Mouse (Mus musculus) limb, embryonic 13.5 days (tissue): ENCODE results near the gene Tenm2. TPM values are rescaled to one million over a fixed set of nuclear protein-coding genes. Genes with fewer than 3 reads are reported as not detected.

ENCODE experiments used
- ATAC-seq: fragments of 200-750 bp; cut with Nextera tagmentation; 2 replicates; pipeline ENCODE4 v1.8.0; 2017; ENCODE audit warnings: low read depth, moderate number of reproducible peaks, moderate TSS enrichment; ENCODE audit not compliant: low FRiP score
- H3K27ac ChIP-seq: fragments of 300-500 bp; sonication (generic); 2 replicates; pipeline ENCODE4 v1.5.1; 2015; ENCODE audit warnings: inconsistent platforms, mild to moderate bottlenecking, moderate library complexity
- H3K27me3 ChIP-seq: fragments of 300-500 bp; sonication (generic); 2 replicates; pipeline ENCODE4 v1.6.1; 2015; ENCODE audit warnings: mild to moderate bottlenecking, inconsistent platforms
- H3K36me3 ChIP-seq: fragments of 300-500 bp; sonication (generic); 2 replicates; pipeline ENCODE4 v1.6.1; 2015; ENCODE audit warnings: inconsistent platforms, mild to moderate bottlenecking, moderate library complexity
- H3K4me1 ChIP-seq: fragments of 300-500 bp; sonication (generic); 2 replicates; pipeline ENCODE4 v1.6.1; 2015; ENCODE audit warnings: inconsistent platforms
- H3K4me2 ChIP-seq: fragments of 300-500 bp; sonication (generic); replicated peaks from 2 replicates; pipeline ENCODE4 v1.6.1; 2015; ENCODE audit warnings: inconsistent platforms, mild to moderate bottlenecking, moderate library complexity
- H3K4me3 ChIP-seq: fragments of 300-500 bp; sonication (generic); 2 replicates; pipeline ENCODE4 v1.5.1; 2015; ENCODE audit warnings: moderate library complexity, mild to moderate bottlenecking, inconsistent platforms
- H3K9ac ChIP-seq: fragments of 300-500 bp; sonication (generic); 2 replicates; pipeline ENCODE4 v1.6.1; 2015; ENCODE audit warnings: mild to moderate bottlenecking, inconsistent platforms
- H3K9me3 ChIP-seq: fragments of 300-500 bp; sonication (generic); 2 replicates; pipeline ENCODE4 v1.6.1; 2016; ENCODE audit warnings: inconsistent platforms
- WGBS: fragments of 180-500 bp; shearing (Covaris S2); methylation state at CpG from one replicate; pipeline ENCODE4 v1.1.7; 2015; 5-methylcytosine and 5-hydroxymethylcytosine counted together
- polyA plus RNA-seq: library from polyadenylated mRNA; unstranded; fragments of >200 nt; fragmentation: Nextera tagmentation; extraction: Ambion mirVana; gene quantifications from 2 replicates; pipeline ENCODE4 v1.2.1, GENCODE M21; 2015

The Tenm2 gene
- polyA plus RNA-seq, 1 experiment from 2014 or later = 6.4 TPM

DNA sequence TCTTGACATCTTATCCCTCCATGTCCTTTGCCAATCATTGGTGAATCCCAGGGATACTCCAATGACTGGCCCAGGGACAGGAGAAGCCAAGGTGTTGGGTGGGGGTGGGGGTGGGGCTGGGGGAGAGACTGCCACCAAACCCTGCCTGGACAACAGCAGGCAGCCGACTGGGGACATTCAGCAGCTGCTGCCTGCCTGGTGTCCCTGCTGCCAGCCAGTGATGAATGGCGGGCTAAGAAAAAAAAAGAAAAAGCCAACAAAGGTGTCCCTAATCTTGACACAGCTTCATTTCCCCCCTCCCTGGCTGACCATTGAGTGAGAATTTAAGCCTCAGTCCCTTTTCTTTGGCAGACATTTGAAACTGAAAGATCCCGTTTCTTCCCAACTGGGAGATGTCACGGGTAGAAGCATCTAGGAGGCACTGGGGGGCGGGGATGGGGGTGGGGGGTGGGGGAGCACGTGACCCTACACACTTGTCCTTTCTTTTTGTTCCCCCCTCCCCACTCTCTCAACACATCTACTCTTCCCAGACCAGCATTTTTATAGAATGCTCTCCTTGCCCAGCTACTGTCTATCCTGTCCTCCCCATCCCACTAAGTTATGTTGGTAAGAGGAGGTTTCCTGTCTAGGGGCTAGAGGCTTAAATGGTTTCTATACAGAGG lies 1263.4 kb downstream of the Tenm2 start:
- WGBS = 17% methylated on average over 6 of the region's 6 CpGs
- peaks cover 12% of the 10 kb centered on the region; the same call in 1 of the 2 replicates for H3K27me3 ChIP-seq
- no peaks in the 10 kb centered on the region for H3K4me1 ChIP-seq
- ATAC-seq = no peak
- H3K9ac ChIP-seq = no peak overlapping the region
- H3K27ac ChIP-seq = no peak overlapping the region
- H3K4me3 ChIP-seq = no peak overlapping the region
- no peaks in the 10 kb centered on the region for H3K9me3 ChIP-seq
- no peak overlapping the region for H3K4me2 ChIP-seq
- no peaks in the 10 kb centered on the region for H3K36me3 ChIP-seq

DNA sequence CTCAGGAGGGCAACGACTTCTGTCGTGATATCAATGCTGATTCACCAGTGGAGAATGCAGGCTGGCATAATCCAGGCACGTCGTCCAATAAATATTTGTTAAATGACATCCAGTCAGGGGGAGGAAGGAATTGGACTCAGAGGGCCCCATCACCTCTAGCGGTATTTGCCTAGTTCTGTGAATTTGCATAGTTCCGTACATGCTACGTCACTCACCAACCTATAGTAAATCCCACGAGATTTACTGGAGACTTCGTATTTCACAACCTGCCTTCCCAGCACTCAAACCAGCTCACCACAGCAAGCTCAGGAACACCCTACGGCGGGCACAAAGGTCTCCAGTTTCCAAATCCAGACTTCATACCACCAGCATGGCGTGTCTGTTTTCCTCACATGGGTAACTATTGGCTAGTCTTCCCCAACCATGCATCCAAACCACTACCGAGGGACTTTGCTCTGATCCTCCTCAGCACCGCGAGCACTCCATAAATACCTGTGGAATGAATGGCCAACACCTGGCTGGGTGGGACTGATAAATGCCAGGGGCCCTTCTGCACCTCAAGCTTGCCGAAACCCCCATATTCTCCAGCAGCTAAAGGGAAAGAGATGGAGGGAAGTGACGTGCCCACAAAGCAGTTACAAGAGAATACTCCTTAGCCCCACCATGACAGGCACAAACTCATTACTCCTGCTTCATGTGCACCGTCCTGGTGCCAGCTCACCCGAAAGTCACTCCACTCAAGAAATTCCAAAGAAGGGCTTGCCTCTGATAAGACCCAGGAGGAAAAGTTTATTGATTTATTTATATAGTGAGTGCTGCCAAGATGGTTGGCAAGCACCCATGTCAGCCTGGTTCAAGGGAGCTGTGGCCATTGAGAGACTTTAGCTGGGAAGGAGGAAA lies 1264.7 kb downstream of the Tenm2 start:
- Histone ChIP-seq H3K4me1 (no peaks in the 10 kb centered on the region), H3K27me3 (no peaks in the 10 kb centered on the region; the same call in 1 of the 2 replicates), H3K27ac (no peak overlapping the region), H3K4me2 (no peak overlapping the region), H3K36me3 (no peaks in the 10 kb centered on the region), H3K4me3 (no peak overlapping the region), H3K9me3 (no peaks in the 10 kb centered on the region), H3K9ac (no peak overlapping the region)
- no peak for ATAC-seq
- 82% methylated on average over 19 of the region's 19 CpGs for WGBS

DNA sequence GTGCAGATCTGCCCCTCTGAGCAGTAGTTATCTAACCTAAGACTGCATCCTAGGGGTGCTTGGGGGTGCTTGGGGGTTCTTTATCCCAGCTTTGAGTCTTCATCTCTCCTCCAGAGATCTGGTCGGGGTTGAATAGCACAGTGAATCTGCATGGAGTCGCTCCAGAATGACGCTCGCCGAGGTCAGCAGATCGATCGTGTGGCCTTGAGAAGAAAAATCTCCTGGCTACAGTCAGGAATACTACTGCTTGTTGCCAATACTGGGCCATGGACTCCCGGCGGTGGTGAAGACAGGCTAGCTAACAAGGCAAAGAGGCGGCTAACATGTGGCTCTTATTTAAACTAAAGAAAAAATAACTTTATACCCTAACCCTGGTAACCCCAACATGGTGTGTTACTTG lies 1267.5 kb downstream of the Tenm2 start:
- no peak overlapping the region for H3K4me2 ChIP-seq
- H3K9ac ChIP-seq = no peak overlapping the region
- no peak overlapping the region for H3K4me3 ChIP-seq
- no peak overlapping the region for H3K27ac ChIP-seq
- H3K4me1 ChIP-seq = 0 out of 2 replicates have a peak, but pooled peaks cover 4% of the 10 kb centered on the region
- no peaks in the 10 kb centered on the region for H3K27me3 ChIP-seq
- 89% methylated on average over 10 of the region's 10 CpGs for WGBS
- ATAC-seq = no peak
- H3K36me3 ChIP-seq = no peaks in the 10 kb centered on the region
- no peaks in the 10 kb centered on the region for H3K9me3 ChIP-seq

DNA sequence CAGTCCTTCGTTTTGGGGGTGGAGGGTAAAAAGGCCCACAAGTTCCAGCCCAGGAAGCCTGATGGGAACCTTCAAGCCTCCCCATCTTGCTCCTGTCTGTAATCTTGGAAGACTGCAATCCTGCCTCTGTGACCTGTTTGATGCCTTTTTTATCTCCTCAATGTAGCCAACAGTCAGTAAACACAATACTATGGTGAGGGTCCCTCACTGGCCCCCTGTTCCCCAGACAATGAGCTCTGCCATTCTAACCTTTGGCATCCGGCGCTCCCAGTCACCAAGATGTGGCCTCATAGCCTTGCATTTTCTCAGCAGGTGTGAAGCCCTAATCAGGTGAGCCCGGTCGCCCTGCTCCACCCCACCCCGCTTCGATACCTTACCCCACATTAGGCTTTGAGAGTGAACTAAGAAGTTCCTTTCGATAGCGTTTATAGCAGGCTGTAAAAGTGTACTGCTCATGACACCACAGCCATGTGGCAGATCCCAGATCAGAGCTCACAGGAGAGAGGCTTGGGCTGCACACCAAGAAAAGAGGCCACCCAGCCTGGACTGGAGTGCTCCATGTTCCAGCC lies 1271.7 kb downstream of the Tenm2 start:
- Histone ChIP-seq H3K4me3 (no peak overlapping the region), H3K9ac (no peak overlapping the region), H3K9me3 (no peaks in the 10 kb centered on the region), H3K4me1 (0 out of 2 replicates have a peak, but pooled peaks cover 4% of the 10 kb centered on the region), H3K4me2 (no peak overlapping the region), H3K27me3 (no peaks in the 10 kb centered on the region), H3K27ac (no peak overlapping the region), H3K36me3 (no peaks in the 10 kb centered on the region)
- WGBS = 52% methylated on average over 9 of the region's 9 CpGs
- ATAC-seq = no peak

DNA sequence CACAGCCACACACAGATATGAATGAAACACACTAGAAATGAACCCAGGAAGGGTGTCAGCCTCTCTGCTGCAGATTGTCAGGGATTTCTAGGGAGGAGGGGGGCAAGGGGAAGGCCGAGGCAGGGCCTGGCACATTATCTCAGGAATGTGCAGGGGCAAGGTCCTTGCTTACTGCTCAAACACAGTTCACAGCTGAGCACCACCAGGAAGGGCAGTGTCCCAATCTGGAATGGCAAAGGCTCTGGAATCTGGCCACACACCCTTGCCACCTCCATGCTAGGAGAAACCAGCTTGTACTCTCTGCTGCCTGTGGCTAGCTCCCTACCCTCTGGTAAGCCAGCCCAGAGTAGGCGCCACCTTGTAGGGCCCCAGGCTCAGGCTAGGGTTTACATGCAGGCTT lies 1272.2 kb downstream of the Tenm2 start:
- no peaks in the 10 kb centered on the region for H3K36me3 ChIP-seq

DNA sequence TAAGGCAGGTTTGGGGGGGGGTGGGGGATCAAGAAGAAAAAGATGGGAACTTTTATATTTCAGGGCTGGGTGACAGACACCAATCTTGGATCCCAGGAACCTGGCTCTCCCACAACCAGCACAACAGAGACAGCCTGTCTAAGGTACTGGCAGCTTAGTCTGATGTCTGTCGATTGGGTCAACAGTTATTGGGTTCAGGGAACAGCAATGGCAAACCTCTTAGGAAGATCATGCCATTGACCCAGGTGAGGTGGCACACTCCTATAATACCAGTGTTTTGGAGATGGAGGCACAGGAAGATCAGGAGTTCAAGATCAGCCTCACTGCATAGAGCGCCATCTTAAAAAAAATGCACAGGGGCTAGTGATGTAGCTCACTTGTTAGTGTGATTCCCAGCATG lies 1273.3 kb downstream of the Tenm2 start:
- Histone ChIP-seq H3K4me2 (no peak overlapping the region), H3K9me3 (no peaks in the 10 kb centered on the region), H3K27me3 (no peaks in the 10 kb centered on the region), H3K27ac (no peak overlapping the region), H3K9ac (no peak overlapping the region), H3K4me1 (0 out of 2 replicates have a peak, but pooled peaks cover 4% of the 10 kb centered on the region), H3K4me3 (no peak overlapping the region), H3K36me3 (no peaks in the 10 kb centered on the region)
- ATAC-seq = no peak
- 96% methylated on average over 2 of the region's 2 CpGs for WGBS

More for the DNA sequence above, 1272.2 kb downstream of the Tenm2 start:
- Histone ChIP-seq H3K27me3 (no peaks in the 10 kb centered on the region), H3K4me1 (0 out of 2 replicates have a peak, but pooled peaks cover 4% of the 10 kb centered on the region), H3K4me3 (no peak overlapping the region), H3K4me2 (no peak overlapping the region), H3K9ac (no peak overlapping the region), H3K9me3 (no peaks in the 10 kb centered on the region), H3K27ac (no peak overlapping the region)
- ATAC-seq = no peak
- 37% methylated on average over 2 of the region's 2 CpGs for WGBS

DNA sequence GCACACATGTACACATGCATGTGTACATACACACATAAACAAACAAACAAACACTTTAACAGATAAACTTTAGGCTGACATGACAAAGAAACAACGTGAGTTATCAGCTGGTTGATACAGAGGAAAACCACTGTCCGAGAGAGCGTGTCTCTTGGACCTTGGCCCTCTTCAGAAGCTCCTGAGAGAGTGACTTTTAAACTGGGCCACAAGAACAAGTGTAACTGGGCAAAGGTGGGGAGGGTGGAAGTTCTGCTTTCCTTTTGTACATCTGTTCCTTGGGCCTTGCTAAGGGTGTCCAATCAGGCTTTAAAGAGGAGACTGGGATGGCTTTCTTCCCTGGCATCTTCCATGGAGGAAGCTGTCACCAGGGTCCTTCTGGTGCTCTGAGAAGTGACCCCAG lies 1276.5 kb downstream of the Tenm2 start:
- Histone ChIP-seq H3K4me3 (no peak overlapping the region), H3K36me3 (no peaks in the 10 kb centered on the region), H3K27me3 (no peaks in the 10 kb centered on the region), H3K4me2 (no peak overlapping the region), H3K9me3 (no peaks in the 10 kb centered on the region), H3K27ac (no peak overlapping the region), H3K4me1 (0 out of 2 replicates have a peak, but pooled peaks cover 4% of the 10 kb centered on the region), H3K9ac (no peak overlapping the region)
- WGBS = 90% methylated on average over 3 of the region's 3 CpGs
- ATAC-seq = no peak
